Mouse (Mus musculus): ENCODE data around the gene Epyc.

The Epyc gene

GRCm38 (mm10) chr10:97643768-97644167 is at the start of gene Epyc:
Gene Epyc, plus strand, starts transcription at chr10:97644068.
- DNase-seq (ENCODE audit: low spot score) = no peak

GRCm38 (mm10) chr10:97595680-97596079 is 48.2 kb upstream of the Epyc start:
- no peak for DNase-seq (ENCODE audit: low spot score)

- no peak for DNase-seq (ENCODE audit: low spot score)
Measured at GRCm38 (mm10) chr10:97601744-97602143, 42.1 kb upstream of the Epyc start.

- DNase-seq (ENCODE audit: low spot score) = no peak
Measured at GRCm38 (mm10) chr10:97603256-97603655, 40.6 kb upstream of the Epyc start.

GRCm38 (mm10) chr10:97606579-97606978 is 37.3 kb upstream of the Epyc start, which contains the start of gene Kera:
Gene Kera, plus strand, starts transcription at chr10:97606879.
- DNase-seq (ENCODE audit: low spot score) = no peak

GRCm38 (mm10) chr10:97622328-97622727 is 21.5 kb upstream of the Epyc start:
- DNase-seq (ENCODE audit: low spot score) = no peak

- no peak for DNase-seq (ENCODE audit: low spot score)
Measured at GRCm38 (mm10) chr10:97624381-97624780, 19.5 kb upstream of the Epyc start.

- DNase-seq (ENCODE audit: low spot score) = no peak
Measured at GRCm38 (mm10) chr10:97625116-97625515, 18.8 kb upstream of the Epyc start.

GRCm38 (mm10) chr10:97626543-97626942 is 17.3 kb upstream of the Epyc start:
- no peak for DNase-seq (ENCODE audit: low spot score)

- DNase-seq (ENCODE audit: low spot score) = no peak
Measured at GRCm38 (mm10) chr10:97631061-97631460, 12.8 kb upstream of the Epyc start.

- DNase-seq (ENCODE audit: low spot score) = no peak
Measured at GRCm38 (mm10) chr10:97641926-97642325, 1.9 kb upstream of the Epyc start.

GRCm38 (mm10) chr10:97650334-97650733 is 6.5 kb downstream of the Epyc start:
- DNase-seq (ENCODE audit: low spot score) = no peak

- no peak for DNase-seq (ENCODE audit: low spot score)
Measured at GRCm38 (mm10) chr10:97659489-97659888, 15.6 kb downstream of the Epyc start.

- no peak for DNase-seq (ENCODE audit: low spot score)
Measured at GRCm38 (mm10) chr10:97668656-97669055, 24.8 kb downstream of the Epyc start.

GRCm38 (mm10) chr10:97670202-97670601 is 26.3 kb downstream of the Epyc start:
- no peak for DNase-seq (ENCODE audit: low spot score)

- DNase-seq (ENCODE audit: low spot score) = no peak
Measured at GRCm38 (mm10) chr10:97673239-97673638, 29.4 kb downstream of the Epyc start.

- DNase-seq (ENCODE audit: low spot score) = no peak
Measured at GRCm38 (mm10) chr10:97682981-97683380, 39.1 kb downstream of the Epyc start.

GRCm38 (mm10) chr10:97687198-97687597 is 43.3 kb downstream of the Epyc start:
- DNase-seq (ENCODE audit: low spot score) = no peak

- no peak for DNase-seq (ENCODE audit: low spot score)
Measured at GRCm38 (mm10) chr10:97689425-97689824, 45.6 kb downstream of the Epyc start.

GRCm38 (mm10) chr10:97692913-97693312 is 49.0 kb downstream of the Epyc start, which contains the start of gene Ccer1:
Gene Ccer1, plus strand, starts transcription at chr10:97693059.
- DNase-seq (ENCODE audit: low spot score) = no peak

- DNase-seq (ENCODE audit: low spot score) = no peak
Measured at GRCm38 (mm10) chr10:97693398-97694135, 49.7 kb downstream of the Epyc start.

- DNase-seq (ENCODE audit: low spot score) = no peak
Measured at GRCm38 (mm10) chr10:97702321-97702720, 58.5 kb downstream of the Epyc start.

- no peak for DNase-seq (ENCODE audit: low spot score)
Measured at GRCm38 (mm10) chr10:97704562-97704961, 60.7 kb downstream of the Epyc start.

- DNase-seq (ENCODE audit: low spot score) = no peak
Measured at GRCm38 (mm10) chr10:97712687-97713086, 68.8 kb downstream of the Epyc start.

All from ovary, adult 18-20 months (tissue).